Mouse (Mus musculus): ENCODE measurements at regions not wholly inside any gene's neighbourhood (a gene's known extent, or its start where the extent isn't known, plus 50 kb on each side); places are given as distances from the start of the nearest gene placed in this dataset.
A peak's percentile ranks its signal among the peaks of the same experiment; 100 is the strongest.

DNA sequence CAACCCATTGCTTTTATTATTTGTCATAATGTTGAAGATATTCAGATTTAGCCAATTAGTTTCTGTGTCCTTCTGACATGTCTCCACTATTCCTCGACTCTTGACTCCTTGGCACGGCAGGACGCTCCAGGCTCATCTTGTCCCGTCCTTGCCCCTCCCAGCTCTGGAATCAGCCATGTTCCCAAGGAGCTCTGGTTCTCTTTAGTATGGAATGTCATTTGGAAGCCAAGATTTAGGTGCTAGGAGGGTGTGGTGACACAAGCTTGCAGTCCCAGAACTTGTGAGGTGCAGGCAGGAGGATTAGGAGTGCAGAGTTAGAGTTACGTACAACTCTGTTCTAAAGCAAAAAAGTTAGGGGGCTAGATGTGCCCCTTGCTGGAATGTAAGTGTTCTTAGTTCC, 166.9 kb upstream of the Klf4 start:
- no peaks in the 10 kb centered on the region for H3K36me3 ChIP-seq (ENCODE audit: control insufficient read depth, insufficient read depth, low read length)
- DNase-seq (no peak), ATAC-seq (ENCODE audit: low FRiP score, low TSS enrichment) (no peak)
- no peak overlapping the region for H3K4me2 ChIP-seq (ENCODE audit: low read length)
- no peak overlapping the region for H3K27ac ChIP-seq (replicated peaks; ENCODE audit: low read depth, low read length)
- H3K9me3 ChIP-seq (ENCODE audit: control insufficient read depth, low read length) = no peaks in the 10 kb centered on the region
- H3K4me1 ChIP-seq (ENCODE audit: control insufficient read depth, insufficient read depth, low read length) = peaks cover 10% of the 10 kb centered on the region; the same call in 1 of the 2 replicates
- H3K9ac ChIP-seq (replicated peaks; ENCODE audit: low read length) = no peak overlapping the region
- no peak overlapping the region for H3K4me3 ChIP-seq (replicated peaks; ENCODE audit: low read depth, low read length)
- H3K27me3 ChIP-seq (ENCODE audit: control insufficient read depth, insufficient read depth, low read length) = no peaks in the 10 kb centered on the region
- WGBS = 83% methylated on average over 5 of the region's 5 CpGs

DNA sequence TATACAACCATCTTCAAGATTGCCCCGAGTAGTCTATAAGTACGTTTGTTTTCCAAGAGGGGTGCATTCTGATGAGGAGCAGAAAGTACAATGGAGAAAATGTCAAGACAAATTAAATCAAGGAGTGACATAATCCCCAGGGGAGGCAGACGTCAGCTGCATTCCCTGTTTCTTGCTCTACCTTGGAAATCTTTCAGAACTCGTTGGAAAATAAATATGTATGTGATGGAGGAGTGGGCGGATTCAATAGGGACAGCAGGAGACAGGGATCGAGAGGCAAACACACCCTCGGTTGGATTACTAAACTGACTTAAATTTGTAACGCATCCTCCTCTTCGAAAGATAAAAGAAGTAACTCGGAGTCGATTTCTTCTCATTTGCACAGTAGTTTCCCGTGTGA, 164.8 kb upstream of the Klf4 start:
- DNase-seq (peak; percentile 63), ATAC-seq (ENCODE audit: low FRiP score, low TSS enrichment) (no peak)
- H3K9me3 ChIP-seq (ENCODE audit: control insufficient read depth, low read length) = no peaks in the 10 kb centered on the region
- WGBS = 17% methylated on average over 12 of the region's 12 CpGs
- no peaks in the 10 kb centered on the region for H3K27me3 ChIP-seq (ENCODE audit: control insufficient read depth, insufficient read depth, low read length)
- no peak overlapping the region; the same call in 1 of the 2 replicates for H3K4me2 ChIP-seq (ENCODE audit: low read length)
- H3K4me3 ChIP-seq (replicated peaks; ENCODE audit: low read depth, low read length) = no peak overlapping the region
- H3K27ac ChIP-seq (replicated peaks; ENCODE audit: low read depth, low read length) = no peak overlapping the region
- no peak overlapping the region for H3K9ac ChIP-seq (replicated peaks; ENCODE audit: low read length)
- H3K36me3 ChIP-seq (ENCODE audit: control insufficient read depth, insufficient read depth, low read length) = no peaks in the 10 kb centered on the region
- peaks cover 10% of the 10 kb centered on the region; the same call in 1 of the 2 replicates for H3K4me1 ChIP-seq (ENCODE audit: control insufficient read depth, insufficient read depth, low read length)

DNA sequence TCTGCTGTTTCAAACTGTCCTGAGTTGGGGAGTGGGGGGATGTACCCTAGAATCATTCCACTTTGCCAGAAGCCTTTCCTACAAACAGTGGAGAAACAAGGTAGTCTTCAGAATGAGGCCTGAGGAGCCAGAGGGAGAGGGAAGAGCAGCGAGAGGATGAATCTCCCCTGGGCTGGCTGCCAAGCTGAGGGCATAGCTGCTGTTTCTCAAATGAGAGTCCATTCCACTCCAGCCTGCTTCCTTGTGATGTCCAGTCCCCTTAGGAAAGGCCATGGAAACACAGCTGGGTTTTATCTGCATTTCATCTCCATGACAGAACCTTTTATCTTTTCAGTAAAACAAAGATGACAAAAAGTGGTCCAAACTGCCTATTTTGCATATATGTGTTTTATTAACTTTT, 164.2 kb upstream of the Klf4 start:
- H3K9ac ChIP-seq (replicated peaks; ENCODE audit: low read length) = no peak overlapping the region
- 4% methylated on average over 1 of the region's 1 CpGs for WGBS
- ATAC-seq (ENCODE audit: low FRiP score, low TSS enrichment) (no peak), DNase-seq (peak; percentile 51)
- no peaks in the 10 kb centered on the region for H3K36me3 ChIP-seq (ENCODE audit: control insufficient read depth, insufficient read depth, low read length)
- H3K4me1 ChIP-seq (ENCODE audit: control insufficient read depth, insufficient read depth, low read length) = peaks cover 10% of the 10 kb centered on the region; the same call in 1 of the 2 replicates
- H3K9me3 ChIP-seq (ENCODE audit: control insufficient read depth, low read length) = no peaks in the 10 kb centered on the region
- H3K27ac ChIP-seq (replicated peaks; ENCODE audit: low read depth, low read length) = no peak overlapping the region
- H3K4me3 ChIP-seq (replicated peaks; ENCODE audit: low read depth, low read length) = no peak overlapping the region
- H3K27me3 ChIP-seq (ENCODE audit: control insufficient read depth, insufficient read depth, low read length) = no peaks in the 10 kb centered on the region
- H3K4me2 ChIP-seq (ENCODE audit: low read length) = no peak overlapping the region

DNA sequence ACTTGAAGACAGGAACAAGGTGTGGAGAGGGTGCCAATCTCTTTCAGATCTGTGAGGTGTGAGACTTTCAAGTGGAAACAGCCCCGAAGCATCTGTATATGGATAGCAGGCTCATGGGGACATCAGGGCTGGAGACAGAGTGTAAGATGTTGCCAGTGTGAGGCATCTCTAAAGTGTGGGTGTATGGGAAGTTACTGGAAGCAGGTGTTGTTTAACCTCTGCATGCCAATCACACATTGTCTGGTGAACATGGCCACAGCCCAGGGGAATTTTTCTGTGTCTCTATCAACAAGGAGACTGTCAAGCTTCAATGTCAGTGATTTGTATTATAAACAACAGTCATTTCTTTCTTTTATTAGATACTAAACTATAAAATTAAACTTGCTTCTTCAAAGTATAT, 163.0 kb upstream of the Klf4 start:
- WGBS = 82% methylated on average over 1 of the region's 1 CpGs
- Histone ChIP-seq H3K27me3 (ENCODE audit: control insufficient read depth, insufficient read depth, low read length) (no peaks in the 10 kb centered on the region), H3K27ac (replicated peaks; ENCODE audit: low read depth, low read length) (no peak overlapping the region), H3K4me2 (ENCODE audit: low read length) (no peak overlapping the region), H3K9ac (replicated peaks; ENCODE audit: low read length) (no peak overlapping the region), H3K9me3 (ENCODE audit: control insufficient read depth, low read length) (no peaks in the 10 kb centered on the region), H3K36me3 (ENCODE audit: control insufficient read depth, insufficient read depth, low read length) (no peaks in the 10 kb centered on the region), H3K4me3 (replicated peaks; ENCODE audit: low read depth, low read length) (no peak overlapping the region), H3K4me1 (ENCODE audit: control insufficient read depth, insufficient read depth, low read length) (peaks cover 10% of the 10 kb centered on the region; the same call in 1 of the 2 replicates)
- no peak for ATAC-seq (ENCODE audit: low FRiP score, low TSS enrichment)
- no peak for DNase-seq

DNA sequence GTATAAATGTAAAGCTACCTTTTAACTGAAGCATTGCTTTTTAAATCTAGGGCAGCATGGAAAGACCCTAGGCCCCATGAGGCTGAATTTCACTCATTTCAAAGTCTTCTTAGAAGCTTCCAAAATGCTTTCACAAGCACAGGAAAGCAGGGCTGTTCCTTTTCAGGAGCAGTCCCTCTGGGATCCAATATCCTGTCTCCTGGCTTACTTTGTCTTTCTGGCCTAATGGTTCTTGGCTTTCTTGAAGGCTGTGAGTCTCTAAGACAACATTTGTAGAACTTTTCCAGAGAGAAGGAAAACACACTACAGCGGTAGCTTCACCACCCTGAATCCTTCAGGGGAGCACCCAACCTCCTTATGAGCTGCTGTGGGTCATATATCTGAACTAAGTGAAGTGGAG, 157.2 kb upstream of the Klf4 start:
- H3K9ac ChIP-seq (replicated peaks; ENCODE audit: low read length) = no peak overlapping the region
- H3K27me3 ChIP-seq (ENCODE audit: control insufficient read depth, insufficient read depth, low read length) = no peaks in the 10 kb centered on the region
- no peak overlapping the region for H3K4me3 ChIP-seq (replicated peaks; ENCODE audit: low read depth, low read length)
- no peak overlapping the region for H3K27ac ChIP-seq (replicated peaks; ENCODE audit: low read depth, low read length)
- H3K4me1 ChIP-seq (ENCODE audit: control insufficient read depth, insufficient read depth, low read length) = no peaks in the 10 kb centered on the region
- H3K4me2 ChIP-seq (ENCODE audit: low read length) = no peak overlapping the region
- no peak for ATAC-seq (ENCODE audit: low FRiP score, low TSS enrichment)
- no peaks in the 10 kb centered on the region for H3K36me3 ChIP-seq (ENCODE audit: control insufficient read depth, insufficient read depth, low read length)
- 85% methylated on average over 1 of the region's 1 CpGs for WGBS
- no peaks in the 10 kb centered on the region for H3K9me3 ChIP-seq (ENCODE audit: control insufficient read depth, low read length)
- no peak for DNase-seq

DNA sequence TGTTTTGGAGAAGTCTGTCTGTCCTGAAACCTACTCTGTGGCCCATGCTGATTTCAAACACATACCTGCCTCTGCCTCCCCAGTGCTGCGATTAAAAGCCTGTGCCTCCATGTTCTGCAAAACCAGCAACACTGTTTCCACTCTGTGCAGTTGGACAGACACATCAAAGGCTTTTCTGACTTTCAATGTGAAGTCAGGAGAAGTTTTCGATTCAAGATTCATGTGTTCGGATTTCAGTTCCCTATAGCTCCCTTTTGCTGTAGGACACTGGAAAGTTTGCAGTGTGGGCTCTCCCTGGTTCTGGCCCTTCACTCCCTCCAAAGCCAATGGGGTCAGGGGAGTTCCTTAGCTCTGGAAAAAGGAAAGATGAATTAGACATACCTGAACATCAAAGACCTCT, 154.5 kb upstream of the Klf4 start:
- 95% methylated on average over 3 of the region's 3 CpGs for WGBS
- no peak overlapping the region for H3K4me2 ChIP-seq (ENCODE audit: low read length)
- DNase-seq (no peak), ATAC-seq (ENCODE audit: low FRiP score, low TSS enrichment) (no peak)
- no peaks in the 10 kb centered on the region for H3K4me1 ChIP-seq (ENCODE audit: control insufficient read depth, insufficient read depth, low read length)
- no peaks in the 10 kb centered on the region for H3K36me3 ChIP-seq (ENCODE audit: control insufficient read depth, insufficient read depth, low read length)
- no peaks in the 10 kb centered on the region for H3K27me3 ChIP-seq (ENCODE audit: control insufficient read depth, insufficient read depth, low read length)
- no peak overlapping the region for H3K27ac ChIP-seq (replicated peaks; ENCODE audit: low read depth, low read length)
- H3K9me3 ChIP-seq (ENCODE audit: control insufficient read depth, low read length) = no peaks in the 10 kb centered on the region
- no peak overlapping the region for H3K9ac ChIP-seq (replicated peaks; ENCODE audit: low read length)
- no peak overlapping the region for H3K4me3 ChIP-seq (replicated peaks; ENCODE audit: low read depth, low read length)

DNA sequence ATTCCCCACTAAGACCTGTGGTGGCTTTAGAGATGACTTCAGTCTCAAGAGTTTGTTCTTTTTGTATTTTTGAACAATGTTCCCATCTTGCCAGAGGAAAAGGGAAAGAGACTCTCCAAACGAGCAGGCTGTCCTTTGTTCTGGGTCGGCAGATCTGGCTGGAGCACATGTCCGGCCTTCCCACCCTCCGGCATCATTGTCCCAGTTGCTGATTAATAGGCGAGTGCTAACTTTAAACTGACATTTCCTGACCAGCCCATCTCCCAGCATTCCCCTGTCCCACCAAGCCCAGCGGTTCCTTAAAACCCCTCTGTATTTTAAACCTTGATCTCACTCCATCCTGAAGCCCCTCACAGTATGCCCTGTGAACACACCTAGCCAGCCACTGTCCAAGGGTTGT, 140.0 kb upstream of the Klf4 start:
- no peak for DNase-seq
- no peaks in the 10 kb centered on the region for H3K36me3 ChIP-seq (ENCODE audit: control insufficient read depth, insufficient read depth, low read length)
- WGBS = 68% methylated on average over 6 of the region's 6 CpGs
- H3K4me1 ChIP-seq (ENCODE audit: control insufficient read depth, insufficient read depth, low read length) = no peaks in the 10 kb centered on the region
- ATAC-seq (ENCODE audit: low FRiP score, low TSS enrichment) = no peak
- H3K4me3 ChIP-seq (replicated peaks; ENCODE audit: low read depth, low read length) = no peak overlapping the region
- no peaks in the 10 kb centered on the region for H3K9me3 ChIP-seq (ENCODE audit: control insufficient read depth, low read length)
- H3K9ac ChIP-seq (replicated peaks; ENCODE audit: low read length) = no peak overlapping the region
- H3K27me3 ChIP-seq (ENCODE audit: control insufficient read depth, insufficient read depth, low read length) = no peaks in the 10 kb centered on the region
- H3K27ac ChIP-seq (replicated peaks; ENCODE audit: low read depth, low read length) = no peak overlapping the region
- no peak overlapping the region for H3K4me2 ChIP-seq (ENCODE audit: low read length)

DNA sequence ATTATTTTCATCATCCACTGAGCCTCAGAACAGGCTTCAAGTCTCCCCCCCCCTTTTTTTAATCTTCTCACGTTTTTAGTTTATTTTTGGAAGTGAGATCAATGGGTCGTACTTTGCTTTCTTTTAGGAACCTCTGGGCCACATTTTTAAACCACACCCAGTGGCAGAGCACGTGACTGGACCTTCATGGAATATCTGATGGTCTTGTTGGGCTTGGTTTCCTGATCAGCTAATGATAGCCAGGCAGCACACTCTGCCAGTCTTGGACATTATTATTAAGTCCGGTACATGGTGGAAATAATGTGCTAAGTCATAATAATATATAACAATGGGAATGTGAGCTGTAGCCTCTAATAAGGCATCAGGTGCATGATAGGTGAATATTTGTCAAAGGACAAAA, 138.0 kb upstream of the Klf4 start:
- H3K4me3 ChIP-seq (replicated peaks; ENCODE audit: low read depth, low read length) = no peak overlapping the region
- no peak for DNase-seq
- H3K9me3 ChIP-seq (ENCODE audit: control insufficient read depth, low read length) = no peaks in the 10 kb centered on the region
- H3K4me1 ChIP-seq (ENCODE audit: control insufficient read depth, insufficient read depth, low read length) = no peaks in the 10 kb centered on the region
- no peak for ATAC-seq (ENCODE audit: low FRiP score, low TSS enrichment)
- no peak overlapping the region for H3K9ac ChIP-seq (replicated peaks; ENCODE audit: low read length)
- 85% methylated on average over 4 of the region's 4 CpGs for WGBS
- H3K4me2 ChIP-seq (ENCODE audit: low read length) = no peak overlapping the region
- H3K36me3 ChIP-seq (ENCODE audit: control insufficient read depth, insufficient read depth, low read length) = no peaks in the 10 kb centered on the region
- H3K27me3 ChIP-seq (ENCODE audit: control insufficient read depth, insufficient read depth, low read length) = no peaks in the 10 kb centered on the region
- H3K27ac ChIP-seq (replicated peaks; ENCODE audit: low read depth, low read length) = no peak overlapping the region

DNA sequence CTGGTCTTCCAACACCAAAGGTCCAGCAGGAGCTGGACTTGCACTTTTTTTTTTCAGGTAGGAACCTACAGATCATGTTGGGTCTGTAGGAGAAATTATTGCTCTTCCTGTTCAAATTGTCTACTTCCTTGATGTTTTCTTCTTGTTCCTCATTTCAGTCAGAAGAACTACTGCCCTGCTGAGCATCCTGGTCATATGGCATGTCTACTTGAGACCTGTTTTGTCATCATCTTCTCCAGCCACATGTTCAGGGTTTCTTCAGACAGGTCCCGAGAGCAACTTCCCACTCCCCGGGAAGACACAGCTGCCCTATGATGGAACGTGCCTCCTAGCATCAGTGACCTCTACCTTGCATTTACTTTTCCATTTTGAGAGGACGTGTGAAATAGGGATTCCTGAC, 132.6 kb upstream of the Klf4 start:
- Histone ChIP-seq H3K4me1 (ENCODE audit: control insufficient read depth, insufficient read depth, low read length) (peaks cover 7% of the 10 kb centered on the region; the same call in 1 of the 2 replicates), H3K9me3 (ENCODE audit: control insufficient read depth, low read length) (no peaks in the 10 kb centered on the region), H3K36me3 (ENCODE audit: control insufficient read depth, insufficient read depth, low read length) (no peaks in the 10 kb centered on the region), H3K27me3 (ENCODE audit: control insufficient read depth, insufficient read depth, low read length) (no peaks in the 10 kb centered on the region), H3K4me2 (ENCODE audit: low read length) (no peak overlapping the region), H3K27ac (replicated peaks; ENCODE audit: low read depth, low read length) (no peak overlapping the region), H3K9ac (replicated peaks; ENCODE audit: low read length) (no peak overlapping the region), H3K4me3 (replicated peaks; ENCODE audit: low read depth, low read length) (no peak overlapping the region)
- DNase-seq (no peak), ATAC-seq (ENCODE audit: low FRiP score, low TSS enrichment) (no peak)
- WGBS = 87% methylated on average over 4 of the region's 4 CpGs

All from midbrain, embryonic 14.5 days (tissue).